Mouse (Mus musculus) intestine, postnatal 0 days (tissue): ENCODE results near the gene Ctu2. TPM values are rescaled to one million over a fixed set of nuclear protein-coding genes. Genes with fewer than 3 reads are reported as not detected.

Experiments used
- ATAC-seq: fragments of 200-750 bp; cut with Nextera tagmentation; 2 replicates; pipeline ENCODE4 v1.8.0; 2017; ENCODE audit warnings: mild to moderate bottlenecking, moderate TSS enrichment, moderate library complexity
- H3K27ac ChIP-seq: fragments of 300-500 bp; sonication (generic); 2 replicates; pipeline ENCODE4 v1.5.1; 2014; ENCODE audit warnings: mild to moderate bottlenecking, low read depth, low read length, moderate library complexity
- H3K27me3 ChIP-seq: fragments of 300-500 bp; sonication (generic); replicated peaks from 2 replicates; pipeline ENCODE4 v1.6.1; 2014; ENCODE audit warnings: low read length, mixed read lengths; ENCODE audit not compliant: control insufficient read depth, insufficient read depth
- H3K36me3 ChIP-seq: fragments of 300-500 bp; sonication (generic); 2 replicates; pipeline ENCODE4 v1.6.1; 2014; ENCODE audit warnings: mild to moderate bottlenecking, moderate library complexity; ENCODE audit not compliant: control insufficient read depth, insufficient read depth
- H3K4me1 ChIP-seq: fragments of 300-500 bp; sonication (generic); replicated peaks from 2 replicates; pipeline ENCODE4 v1.6.1; 2014; ENCODE audit warnings: antibody characterized with exemption, low read length, mixed read lengths; ENCODE audit not compliant: control insufficient read depth, insufficient read depth
- H3K4me2 ChIP-seq: fragments of 300-500 bp; sonication (generic); replicated peaks from 2 replicates; pipeline ENCODE4 v1.6.1; 2014; ENCODE audit warnings: low read depth, mild to moderate bottlenecking, moderate library complexity
- H3K4me3 ChIP-seq: fragments of 300-500 bp; sonication (generic); 2 replicates; pipeline ENCODE4 v1.5.1; 2014; ENCODE audit warnings: low read depth, low read length
- H3K9ac ChIP-seq: fragments of 300-500 bp; sonication (generic); 2 replicates; pipeline ENCODE4 v1.6.1; 2014; ENCODE audit warnings: mild to moderate bottlenecking, low read depth, low read length
- H3K9me3 ChIP-seq: fragments of 300-500 bp; sonication (generic); 2 replicates; pipeline ENCODE4 v1.6.1; 2016; ENCODE audit warnings: mixed run types; ENCODE audit not compliant: control insufficient read depth
- CTCF ChIP-seq: sonication (generic); IDR thresholded peaks from 2 replicates; pipeline ENCODE4 v1.5.1; 2016; ENCODE audit warnings: low read depth, mild to moderate bottlenecking, control low read depth, antibody characterized with exemption, moderate library complexity
- WGBS: fragments of 180-500 bp; shearing (Covaris S2); extraction: QIAGEN DNeasy Blood & Tissue Kit; methylation state at CpG from one replicate; pipeline ENCODE4 v1.1.7; 2014; 5-methylcytosine and 5-hydroxymethylcytosine counted together
- polyA plus RNA-seq: library from polyadenylated mRNA; unstranded; fragments of >200 nt; fragmentation: Nextera tagmentation; extraction: Ambion mirVana; gene quantifications from 2 replicates; pipeline ENCODE4 v1.2.1, GENCODE M21; 2015

Ctu2 gene
- polyA plus RNA-seq, 1 experiment from 2014 or later, result 22.4 TPM

DNA sequence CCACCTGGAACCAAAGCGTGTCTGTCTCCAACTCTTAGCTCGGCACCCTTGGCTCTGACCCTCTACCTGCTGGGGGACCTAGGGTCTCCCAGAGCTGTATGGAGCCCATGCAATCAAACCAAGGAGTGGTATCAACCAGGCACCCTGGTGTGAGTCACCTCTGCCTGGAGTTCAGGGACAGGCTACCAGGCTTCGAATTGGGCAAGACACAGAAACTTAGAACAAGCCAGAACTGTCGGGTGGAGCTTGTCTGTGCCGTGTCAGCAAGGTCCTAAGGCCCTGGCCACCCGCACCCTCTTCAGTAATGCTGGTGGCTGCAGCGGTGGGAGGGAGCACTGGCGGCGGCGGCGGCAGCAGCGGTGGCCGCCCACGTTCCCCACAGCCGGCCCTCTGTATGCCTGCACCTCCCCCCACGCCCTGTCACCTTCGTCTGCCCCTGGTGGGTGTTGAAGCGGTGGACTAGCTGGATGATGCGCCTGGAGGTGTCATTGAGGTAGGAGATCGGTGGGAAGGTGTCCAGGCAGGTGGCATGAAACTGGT is 39.3 kb upstream of the Ctu2 start:
- ATAC-seq, result no peak
- H3K4me1 ChIP-seq, result peaks cover 3% of the 10 kb centered on the region; the same call in 1 of the 2 replicates
- WGBS, result 83% methylated on average over 20 of the region's 20 CpGs
- no peak overlapping the region for H3K4me3 ChIP-seq
- H3K27ac ChIP-seq, result no peak overlapping the region
- no peak for TF ChIP-seq CTCF
- peaks cover 34% of the 10 kb centered on the region for H3K36me3 ChIP-seq
- no peak overlapping the region for H3K9ac ChIP-seq
- H3K27me3 ChIP-seq, result no peaks in the 10 kb centered on the region
- no peak overlapping the region for H3K4me2 ChIP-seq
- H3K9me3 ChIP-seq, result no peaks in the 10 kb centered on the region

GRCm38 (mm10) chr8:122437708-122438331 is 38.1 kb upstream of the Ctu2 start:
- Histone ChIP-seq H3K4me2 (no peak overlapping the region), H3K9me3 (no peaks in the 10 kb centered on the region), H3K36me3 (peaks cover 34% of the 10 kb centered on the region), H3K4me3 (no peak overlapping the region), H3K9ac (peak overlapping the region; percentile 23; the same call in 1 of the 2 replicates), H3K27me3 (no peaks in the 10 kb centered on the region), H3K4me1 (no peaks in the 10 kb centered on the region; the same call in 1 of the 2 replicates), H3K27ac (no peak overlapping the region)
- no peak for TF ChIP-seq CTCF
- 84% methylated on average over 13 of the region's 13 CpGs for WGBS
- no peak for ATAC-seq

DNA sequence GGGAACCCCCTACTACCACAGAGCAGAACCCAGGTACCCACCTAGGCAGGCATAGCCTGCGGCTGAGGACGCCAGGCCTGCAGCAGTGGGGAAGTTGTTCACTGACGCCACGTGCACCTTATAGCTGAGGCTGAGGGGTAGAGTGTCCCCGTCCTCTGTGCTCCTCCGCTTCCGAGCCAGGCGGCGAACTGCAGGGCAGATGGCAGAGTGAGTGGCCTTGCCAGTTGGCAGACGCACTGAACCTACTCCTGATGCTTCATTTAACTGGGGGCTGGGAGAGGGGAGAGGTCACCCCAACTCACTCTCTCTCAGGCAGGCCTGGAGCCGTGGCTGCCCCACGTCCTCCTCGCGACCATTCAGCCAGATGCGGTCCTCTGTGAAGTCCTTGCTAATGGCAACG is 36.6 kb upstream of the Ctu2 start:
- ATAC-seq, result no peak
- Histone ChIP-seq H3K9ac (no peak overlapping the region), H3K4me2 (no peak overlapping the region), H3K4me1 (no peaks in the 10 kb centered on the region), H3K4me3 (no peak overlapping the region), H3K27me3 (no peaks in the 10 kb centered on the region), H3K9me3 (no peaks in the 10 kb centered on the region), H3K36me3 (peaks cover 34% of the 10 kb centered on the region), H3K27ac (no peak overlapping the region)
- 95% methylated on average over 16 of the region's 16 CpGs for WGBS
- TF ChIP-seq CTCF, result no peak

GRCm38 (mm10) chr8:122441326-122441725 is 34.6 kb upstream of the Ctu2 start:
- Histone ChIP-seq H3K4me2 (no peak overlapping the region), H3K27me3 (no peaks in the 10 kb centered on the region), H3K36me3 (peaks cover 28% of the 10 kb centered on the region), H3K4me1 (peaks cover 3% of the 10 kb centered on the region; the same call in 1 of the 2 replicates), H3K27ac (no peak overlapping the region), H3K9ac (no peak overlapping the region), H3K9me3 (no peaks in the 10 kb centered on the region), H3K4me3 (no peak overlapping the region)
- ATAC-seq, result no peak
- WGBS, result 84% methylated on average over 1 of the region's 1 CpGs
- no peak for TF ChIP-seq CTCF

GRCm38 (mm10) chr8:122442356-122442755 is 33.6 kb upstream of the Ctu2 start:
- no peak for ATAC-seq
- TF ChIP-seq CTCF, result no peak
- H3K27ac ChIP-seq, result no peak overlapping the region; the same call in 1 of the 2 replicates

DNA sequence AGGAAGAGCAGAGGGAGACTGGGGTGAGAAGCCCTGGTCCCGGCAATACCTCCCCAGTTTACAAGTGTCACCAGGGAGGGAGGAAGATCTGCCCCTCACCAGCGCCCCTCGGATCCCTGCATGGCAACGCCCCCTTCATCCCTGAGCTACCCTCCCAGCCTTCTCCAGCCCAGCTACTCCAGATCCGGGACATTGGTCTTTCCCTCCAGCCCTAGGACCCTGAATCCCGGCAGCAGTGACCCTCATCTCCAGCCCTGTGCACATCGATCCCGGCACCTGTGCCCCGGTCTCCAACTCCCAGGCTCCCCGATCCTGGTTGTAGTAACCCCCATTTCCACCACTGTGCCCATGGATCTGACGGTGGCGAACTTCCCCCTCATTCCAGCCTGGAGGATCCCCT is 33.2 kb upstream of the Ctu2 start:
- WGBS, result under 1% methylated on average over 12 of the region's 12 CpGs
- H3K4me3 ChIP-seq, result peak overlapping the region; percentile 58

More at GRCm38 (mm10) chr8:122442356-122442755, 33.6 kb upstream of the Ctu2 start:
- Histone ChIP-seq H3K9me3 (no peaks in the 10 kb centered on the region), H3K4me2 (peak overlapping the region; percentile 99), H3K36me3 (peaks cover 19% of the 10 kb centered on the region), H3K9ac (peak overlapping the region; percentile 54), H3K4me1 (peaks cover 3% of the 10 kb centered on the region; the same call in 1 of the 2 replicates), H3K4me3 (peak overlapping the region; percentile 58), H3K27me3 (no peaks in the 10 kb centered on the region)
- 17% methylated on average over 7 of the region's 7 CpGs for WGBS

More for the DNA sequence above, 33.2 kb upstream of the Ctu2 start:
- Histone ChIP-seq H3K4me1 (peaks cover 3% of the 10 kb centered on the region; the same call in 1 of the 2 replicates), H3K27me3 (no peaks in the 10 kb centered on the region), H3K36me3 (peaks cover 17% of the 10 kb centered on the region), H3K9me3 (no peaks in the 10 kb centered on the region), H3K4me2 (peak overlapping the region; percentile 99), H3K9ac (peak overlapping the region; percentile 54), H3K27ac (peak overlapping the region; percentile 47)
- no peak for TF ChIP-seq CTCF
- no peak; the same call in 1 of the 2 replicates for ATAC-seq
